ENCODE assay signal across 21 mouse cellular contexts in genomic region chr2:150740145-150740841, GRCm38 (mm10). TPM values are rescaled to one million over a fixed set of nuclear protein-coding genes. Genes with fewer than 3 reads are reported as not detected.
"Had no signal": no experiment of that assay in that cellular context is flagged by ENCODE, and none has a peak within 500 bp of the region (broad histone marks: within the 10 kb centered on the region; RNA-seq: fewer than 3 reads in every experiment).

No protein-coding gene starts in this region.

- ATAC-seq: inflammation-experienced regulatory T-cells, adult 6 months; intestine, embryonic 16.5 days had no signal

- H3K9me3 ChIP-seq: liver, embryonic 13.5 days had no signal

- H3K36me3 ChIP-seq: liver, embryonic 13.5 days had no signal

- H3K9ac ChIP-seq: liver, embryonic 13.5 days had no signal

- H3K4me2 ChIP-seq: liver, embryonic 13.5 days; midbrain, embryonic 11.5 days had no signal

- H3K4me3 ChIP-seq: left cerebral cortex, adult 2 months; liver, embryonic 13.5 days had no signal

- H3K27ac ChIP-seq: left cerebral cortex, adult 2 months; liver, embryonic 13.5 days had no signal

- DNase-seq: kidney, adult 9 months; kidney, postnatal 25 days; layer of hippocampus, postnatal 36 days; liver, embryonic 13.5 days; lung, adult 2 months; lung, postnatal 14 days; midbrain, embryonic 14.5 days; thymus, adult 18-20 months; thymus, postnatal 36 days had no signal

- H3K4me1 ChIP-seq: liver, embryonic 13.5 days had no signal

RNA-seq across cellular contexts. Expression of gene Vsx1, which starts 51.1 kb away (rescaled TPM):
- polyA plus RNA-seq: inflammation-experienced regulatory T-cells, adult 6 months; intestine, embryonic 16.5 days; limb, embryonic 11.5 days; liver, adult 2 months; liver, embryonic 13.5 days; liver, embryonic 16.5 days; lung, adult 2 months; midbrain, embryonic 14.5 days; small intestine, adult 2 months; spleen, adult 2 months; stomach, embryonic 16.5 days; testis, adult 2 months; urinary bladder, adult 2 months had no signal
